Mouse (Mus musculus) E14TG2a.4 (cell line): Measurements from ENCODE around the gene Eral1.
A peak's percentile ranks its signal among the peaks of the same experiment; 100 is the strongest.

Experiments
- H3K27me3 ChIP-seq: 2 replicates; pipeline ENCODE4 v1.6.1; 2014; ENCODE audit warnings: low read length, control low read depth; ENCODE audit not compliant: insufficient read depth
- H3K36me3 ChIP-seq: 2 replicates; pipeline ENCODE4 v1.6.1; 2014; ENCODE audit warnings: low read length, control low read depth; ENCODE audit not compliant: insufficient read depth
- H3K4me1 ChIP-seq: replicated peaks from 2 replicates; pipeline ENCODE4 v1.6.1; 2014; ENCODE audit warnings: low read depth, low read length, control low read depth
- H3K4me3 ChIP-seq: replicated peaks from 2 replicates; pipeline ENCODE4 v1.5.1; 2014; ENCODE audit warnings: mild to moderate bottlenecking, low read length
- H3K9me3 ChIP-seq: 2 replicates; pipeline ENCODE4 v1.6.1; 2014; ENCODE audit warnings: low read length, control low read depth
- CTCF ChIP-seq: conservative IDR thresholded peaks from 2 replicates; pipeline ENCODE4 v1.5.1; 2014; ENCODE audit warnings: low read length
- NANOG ChIP-seq: IDR thresholded peaks from 2 replicates; pipeline ENCODE4 v1.6.1; 2014; ENCODE audit warnings: borderline replicate concordance, low read length, mixed read lengths
- POU5F1 ChIP-seq: IDR thresholded peaks from 2 replicates; pipeline ENCODE4 v1.6.1; 2014; ENCODE audit warnings: low read length, borderline replicate concordance

Eral1 gene

GRCm38 (mm10) chr11:78073577-78074276, 6.5 kb downstream of the Eral1 start:
- no peak for TF ChIP-seq NANOG
- Histone ChIP-seq H3K9me3 (no peaks in the 10 kb centered on the region), H3K36me3 (peaks cover 57% of the 10 kb centered on the region), H3K27me3 (no peaks in the 10 kb centered on the region), H3K4me1 (peaks cover 30% of the 10 kb centered on the region), H3K4me3 (no peak overlapping the region)

- no peaks in the 10 kb centered on the region for H3K27me3 ChIP-seq
- peak overlapping the region; percentile 45 for H3K4me3 ChIP-seq
- peaks cover 30% of the 10 kb centered on the region for H3K4me1 ChIP-seq
- H3K9me3 ChIP-seq: no peaks in the 10 kb centered on the region
- H3K36me3 ChIP-seq: peaks cover 49% of the 10 kb centered on the region
- no peak for TF ChIP-seq POU5F1
- TF ChIP-seq CTCF: no peak
- no peak for TF ChIP-seq NANOG
Measured at GRCm38 (mm10) chr11:78072425-78073130, 7.6 kb downstream of the Eral1 start.

DNA sequence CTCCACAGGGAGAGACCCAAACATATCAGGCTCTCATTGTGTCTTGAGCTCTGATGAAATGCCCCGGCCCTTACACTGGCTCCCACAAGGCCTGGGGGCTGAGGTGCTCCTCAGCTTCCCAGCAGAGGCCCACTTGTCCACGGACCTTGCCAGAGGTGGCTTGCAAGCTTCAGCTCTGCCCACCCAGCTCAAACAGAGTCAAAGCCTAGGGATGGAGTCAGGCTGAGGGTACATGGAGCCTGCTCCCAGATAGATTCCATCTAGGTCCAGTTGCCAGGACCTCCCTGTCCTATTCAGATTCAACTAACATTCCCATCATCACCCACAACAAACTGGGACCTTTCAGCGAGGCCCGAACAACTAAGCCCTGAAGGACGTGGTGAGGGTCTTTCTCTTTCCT, 8.2 kb downstream of the Eral1 start:
- Histone ChIP-seq H3K9me3 (no peaks in the 10 kb centered on the region), H3K36me3 (peaks cover 44% of the 10 kb centered on the region), H3K27me3 (no peaks in the 10 kb centered on the region), H3K4me3 (peak overlapping the region; percentile 45), H3K4me1 (peaks cover 30% of the 10 kb centered on the region)
- TF ChIP-seq CTCF (no peak), POU5F1 (no peak), NANOG (no peak)

GRCm38 (mm10) chr11:78069646-78070045, 10.5 kb downstream of the Eral1 start:
- Histone ChIP-seq H3K36me3 (peaks cover 22% of the 10 kb centered on the region), H3K9me3 (no peaks in the 10 kb centered on the region)
- no peak for TF ChIP-seq NANOG
- no peak for TF ChIP-seq CTCF
- no peak for TF ChIP-seq POU5F1

DNA sequence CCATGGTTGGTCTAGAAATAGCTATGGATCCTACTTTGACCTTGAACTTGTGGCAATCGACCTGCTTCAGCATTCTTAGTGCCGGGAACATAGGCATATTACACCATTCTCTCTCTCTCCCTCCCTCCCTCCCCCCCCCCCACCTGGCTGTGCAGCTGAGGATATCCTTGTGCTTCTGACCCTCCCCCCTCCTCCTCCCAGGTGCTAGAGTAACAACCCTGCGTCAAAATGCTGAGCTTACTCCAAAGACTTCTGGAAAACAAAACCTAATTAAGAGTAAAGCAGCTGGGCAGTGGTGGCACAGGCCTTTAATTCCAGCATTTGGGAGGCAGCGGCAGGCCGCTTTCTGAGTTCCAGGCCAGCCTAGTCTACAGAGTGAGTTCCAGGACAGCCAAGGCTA, 11.1 kb downstream of the Eral1 start:
- Histone ChIP-seq H3K4me3 (no peak overlapping the region), H3K4me1 (peaks cover 30% of the 10 kb centered on the region), H3K9me3 (no peaks in the 10 kb centered on the region), H3K27me3 (0 out of 2 replicates have a peak, but pooled peaks cover 2% of the 10 kb centered on the region), H3K36me3 (peaks cover 16% of the 10 kb centered on the region)
- no peak for TF ChIP-seq POU5F1
- no peak for TF ChIP-seq CTCF
- TF ChIP-seq NANOG: no peak

More at GRCm38 (mm10) chr11:78069646-78070045, 10.5 kb downstream of the Eral1 start:
- no peak overlapping the region for H3K4me3 ChIP-seq
- peaks cover 30% of the 10 kb centered on the region for H3K4me1 ChIP-seq
- 0 out of 2 replicates have a peak, but pooled peaks cover 2% of the 10 kb centered on the region for H3K27me3 ChIP-seq

- H3K36me3 ChIP-seq: peaks cover under 1% of the 10 kb centered on the region
- H3K4me1 ChIP-seq: peaks cover 18% of the 10 kb centered on the region
- 0 out of 2 replicates have a peak, but pooled peaks cover 2% of the 10 kb centered on the region for H3K27me3 ChIP-seq
Measured at GRCm38 (mm10) chr11:78067566-78067965, 12.6 kb downstream of the Eral1 start.

GRCm38 (mm10) chr11:78066641-78067040, 13.5 kb downstream of the Eral1 start:
- Histone ChIP-seq H3K4me3 (no peak overlapping the region), H3K4me1 (peaks cover 9% of the 10 kb centered on the region), H3K27me3 (0 out of 2 replicates have a peak, but pooled peaks cover 2% of the 10 kb centered on the region), H3K36me3 (no peaks in the 10 kb centered on the region), H3K9me3 (no peaks in the 10 kb centered on the region)
- TF ChIP-seq NANOG: no peak
- no peak for TF ChIP-seq POU5F1

More at GRCm38 (mm10) chr11:78067566-78067965, 12.6 kb downstream of the Eral1 start:
- Histone ChIP-seq H3K9me3 (no peaks in the 10 kb centered on the region), H3K4me3 (no peak overlapping the region)
- TF ChIP-seq POU5F1: no peak
- TF ChIP-seq CTCF: no peak
- TF ChIP-seq NANOG: no peak

- H3K27me3 ChIP-seq: 0 out of 2 replicates have a peak, but pooled peaks cover 2% of the 10 kb centered on the region
- H3K4me3 ChIP-seq: no peak overlapping the region
- peaks cover 3% of the 10 kb centered on the region; the same call in 1 of the 2 replicates for H3K4me1 ChIP-seq
- H3K36me3 ChIP-seq: no peaks in the 10 kb centered on the region
- no peaks in the 10 kb centered on the region for H3K9me3 ChIP-seq
- no peak for TF ChIP-seq CTCF
- TF ChIP-seq POU5F1: no peak
- no peak for TF ChIP-seq NANOG
Measured at GRCm38 (mm10) chr11:78065906-78066305, 14.3 kb downstream of the Eral1 start.
